Mouse (Mus musculus) ES-Bruce4 (cell line): ENCODE results near the gene Trim38.
A peak's percentile ranks its signal among the peaks of the same experiment; 100 is the strongest.

ENCODE experiments used
- CTCF ChIP-seq: IDR thresholded peaks from one replicate; pipeline ENCODE4 v1.8.1; 2011; ENCODE audit warnings: low read depth, low read length
- POLR2A ChIP-seq: IDR thresholded peaks from one replicate; pipeline ENCODE4 v1.8.1; 2011; ENCODE audit warnings: low read length; ENCODE audit not compliant: insufficient read depth

GRCm38 (mm10) chr13:23757211-23757773, 12.4 kb upstream of the Trim38 start:
- TF ChIP-seq POLR2A = peak; percentile 87
- TF ChIP-seq CTCF = no peak
